Mouse (Mus musculus): Measurements from ENCODE around the gene Rpl14. TPM values are rescaled to one million over a fixed set of nuclear protein-coding genes. Genes with fewer than 3 reads are reported as not detected.

Gene Rpl14
- total and polyA plus RNA-seq, 3 experiments, result 1,081 to 2,026 (median 1,346) TPM

GRCm38 (mm10) chr9:120603512-120603908 lies 32.3 kb downstream of the Rpl14 start:
- dilution Hi-C loops (cut with MboI; ENCODE audit: extremely low pct_ligation_motif_present, extremely low pct_unique_long_range_greater_than_20kb, low sequenced_read_pairs), result no loop called here
- in situ Hi-C loops (cut with MboI; ENCODE audit: low pct_ligation_motif_present, low pct_unique_long_range_greater_than_20kb, low sequenced_read_pairs), result no loop called here
- DNase-seq (ENCODE audit: extremely low read depth), result no peak
- Histone ChIP-seq H3K9me3 (replicated peaks; ENCODE audit: low read length) (peaks cover 8% of the 10 kb centered on the region), H3K27me3 (replicated peaks) (peaks cover 4% of the 10 kb centered on the region), H3K4me1 (ENCODE audit: control insufficient read depth in 1 of 2, insufficient read depth in 2 of 2) (peaks cover 6 to 8% of the 10 kb centered on the region in 2 experiments), H3K79me2 (replicated peaks; ENCODE audit: control insufficient read depth, extremely low read depth, insufficient read depth, poor library complexity, severe bottlenecking) (no peaks in the 10 kb centered on the region), H3K9ac (ENCODE audit: insufficient read depth, low read depth) (no peak overlapping the region), H3K4me3 (replicated peaks in 1 of 3; ENCODE audit: low read depth in 2 of 3, low read length in 2 of 3, poor library complexity in 1 of 3) (no peak overlapping the region), H3K4me2 (ENCODE audit: insufficient read depth, low read depth, poor library complexity, severe bottlenecking) (no peak overlapping the region), H3K27ac (ENCODE audit: insufficient read depth, low read depth) (no peak overlapping the region), H3K36me3 (replicated peaks in 1 of 2; ENCODE audit: control insufficient read depth in 1 of 2, insufficient read depth in 1 of 2, low read length in 1 of 2) (no peaks in the 10 kb centered on the region)
- no peak for TF ChIP-seq EP300 (IDR thresholded peaks at IDR 0.05; ENCODE audit: low read length)
- no peak for TF ChIP-seq MAX (IDR thresholded peaks at IDR 0.05; ENCODE audit: low read length)
- no peak for TF ChIP-seq MEF2A (IDR thresholded peaks at IDR 0.05; ENCODE audit: borderline replicate concordance, low read depth, low read length)
- TF ChIP-seq CTCF (conservative IDR thresholded peaks at IDR 0.05 in 1 of 2, IDR thresholded peaks at IDR 0.05 in 1 of 2; ENCODE audit: low read depth in 2 of 2, low read length in 2 of 2), result no peak
- no peak for TF ChIP-seq ZMIZ1 (IDR thresholded peaks at IDR 0.05; ENCODE audit: low read depth, low read length)
- no peak for TF ChIP-seq MAFK (IDR thresholded peaks at IDR 0.05; ENCODE audit: insufficient replicate concordance, low read length)
- TF ChIP-seq IRF4 (IDR thresholded peaks at IDR 0.05; ENCODE audit: low read depth, low read length), result no peak
- TF ChIP-seq ZC3H11A (IDR thresholded peaks at IDR 0.05; ENCODE audit: low read depth, low read length), result no peak
- TF ChIP-seq JUN (IDR thresholded peaks at IDR 0.05; ENCODE audit: insufficient read depth, low read depth, low read length), result no peak
- TF ChIP-seq USF2 (conservative IDR thresholded peaks at IDR 0.05; ENCODE audit: low read depth, low read length), result no peak
- no peak for TF ChIP-seq MAZ (IDR thresholded peaks at IDR 0.05; ENCODE audit: low read depth, low read length)
- no peak for TF ChIP-seq TCF12 (IDR thresholded peaks at IDR 0.05; ENCODE audit: low read depth, low read length)
- no peak for TF ChIP-seq MYC (IDR thresholded peaks at IDR 0.05; ENCODE audit: low read depth, low read length)

- Histone ChIP-seq H3K79me2 (replicated peaks; ENCODE audit: control insufficient read depth, extremely low read depth, insufficient read depth, poor library complexity, severe bottlenecking) (no peaks in the 10 kb centered on the region), H3K9ac (ENCODE audit: insufficient read depth, low read depth) (no peak overlapping the region), H3K27me3 (replicated peaks) (peaks cover 4% of the 10 kb centered on the region), H3K9me3 (replicated peaks; ENCODE audit: low read length) (peaks cover 8% of the 10 kb centered on the region), H3K4me2 (ENCODE audit: insufficient read depth, low read depth, poor library complexity, severe bottlenecking) (no peak overlapping the region), H3K27ac (ENCODE audit: insufficient read depth, low read depth) (no peak overlapping the region), H3K36me3 (replicated peaks in 1 of 2; ENCODE audit: control insufficient read depth in 1 of 2, insufficient read depth in 1 of 2, low read length in 1 of 2) (no peaks in the 10 kb centered on the region), H3K4me3 (replicated peaks in 1 of 3; ENCODE audit: low read depth in 2 of 3, low read length in 2 of 3, poor library complexity in 1 of 3) (no peak overlapping the region), H3K4me1 (ENCODE audit: control insufficient read depth in 1 of 2, insufficient read depth in 2 of 2) (peaks cover 6 to 8% of the 10 kb centered on the region in 2 experiments)
- DNase-seq (ENCODE audit: extremely low read depth), result no peak
- in situ Hi-C loops (cut with MboI; ENCODE audit: low pct_ligation_motif_present, low pct_unique_long_range_greater_than_20kb, low sequenced_read_pairs), result no loop called here
- dilution Hi-C loops (cut with MboI; ENCODE audit: extremely low pct_ligation_motif_present, extremely low pct_unique_long_range_greater_than_20kb, low sequenced_read_pairs), result no loop called here
- no peak for TF ChIP-seq USF2 (conservative IDR thresholded peaks at IDR 0.05; ENCODE audit: low read depth, low read length)
- no peak for TF ChIP-seq NELFE (IDR thresholded peaks at IDR 0.05; ENCODE audit: low read depth, low read length)
- no peak for TF ChIP-seq MAX (IDR thresholded peaks at IDR 0.05; ENCODE audit: low read length)
- TF ChIP-seq MXI1 (IDR thresholded peaks at IDR 0.05; ENCODE audit: low read depth, low read length), result no peak
- TF ChIP-seq UBTF (IDR thresholded peaks at IDR 0.05; ENCODE audit: low read depth, low read length), result no peak
These were observed 32.7 kb downstream of the Rpl14 start for GRCm38 (mm10) chr9:120603956-120604355.
